Comparison of ENCODE assay signal across 19 mouse cellular contexts in genomic region chr3:83934514-83934913, GRCm38 (mm10).
"Had no signal": no experiment of that assay in that cellular context is flagged by ENCODE, and none has a peak within 500 bp of the region (broad histone marks: within the 10 kb centered on the region; RNA-seq: fewer than 3 reads in every experiment).

No protein-coding gene starts in this region.

- DNase-seq: liver, postnatal 0 days; lung, adult 2 months; lung, postnatal 14 days; lung, postnatal 36 days; retina, postnatal 1 day; right cerebral cortex, adult 18-20 months; right cerebral cortex, postnatal 25 days; right cerebral cortex, postnatal 4 days; spleen, adult 18-20 months; thymus, adult 18-20 months; thymus, postnatal 14 days; thymus, postnatal 36 days had no signal

- H3K27me3 ChIP-seq: lung, embryonic 15.5 days; megakaryocyte, embryonic 14.5 days; midbrain, embryonic 13.5 days; midbrain, embryonic 15.5 days; neural tube, embryonic 13.5 days; neural tube, embryonic 15.5 days had no signal

- H3K4me2 ChIP-seq: lung, embryonic 15.5 days; midbrain, embryonic 11.5 days; midbrain, embryonic 13.5 days; midbrain, embryonic 15.5 days; neural tube, embryonic 13.5 days; neural tube, embryonic 15.5 days had no signal

- H3K4me3 ChIP-seq: lung, embryonic 15.5 days; megakaryocyte, embryonic 14.5 days; midbrain, embryonic 13.5 days; midbrain, embryonic 15.5 days; neural tube, embryonic 13.5 days; neural tube, embryonic 15.5 days had no signal
